Mouse (Mus musculus): ENCODE measurements around the gene Slc4a1ap.

DNA sequence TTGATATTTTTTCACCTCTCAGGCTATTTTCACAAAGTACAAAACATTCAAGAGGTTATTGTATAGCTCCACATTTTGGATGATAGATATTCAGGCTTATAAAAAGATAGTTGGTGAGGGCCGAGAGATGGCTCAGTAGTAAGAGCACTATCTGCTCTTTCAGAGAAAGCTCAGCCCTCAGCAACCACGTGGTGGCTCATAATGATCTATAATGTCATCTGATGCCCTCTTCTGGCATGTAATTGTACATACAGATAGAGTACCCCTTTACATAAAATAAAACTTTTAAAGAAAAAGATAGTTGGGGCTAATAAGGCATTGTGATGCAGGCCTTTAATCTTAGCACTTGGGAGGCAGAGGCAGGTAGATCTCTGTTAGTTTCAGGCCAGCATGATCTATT, 1.8 kb downstream of the Slc4a1ap start:
- TF ChIP-seq CTCF (IDR thresholded peaks at IDR 0.05): no peak
- TF ChIP-seq EP300 (IDR thresholded peaks at IDR 0.05): no peak

Data from lung, postnatal 0 days (tissue).